Mouse (Mus musculus) embryonic facial prominence, embryonic 12.5 days (tissue): Measurements from ENCODE around the gene Rph3a. TPM values are rescaled to one million over a fixed set of nuclear protein-coding genes. Genes with fewer than 3 reads are reported as not detected.
"Not testable (repeated sequence)": the region's sequence is repeated elsewhere in the genome, so short reads cannot be mapped to it uniquely, and the experiment has no call there.

ENCODE experiments used
- ATAC-seq: fragments of 200-750 bp; cut with Nextera tagmentation; 2 replicates; pipeline ENCODE4 v1.8.0; 2017; ENCODE audit not compliant: insufficient number of reproducible peaks, insufficient read depth, low FRiP score, low TSS enrichment
- H3K27ac ChIP-seq: fragments of 300-500 bp; sonication (generic); 2 replicates; pipeline ENCODE4 v1.5.1; 2016; ENCODE audit warnings: mild to moderate bottlenecking
- H3K27me3 ChIP-seq: fragments of 300-500 bp; sonication (generic); 2 replicates; pipeline ENCODE4 v1.6.1; 2016; ENCODE audit warnings: mild to moderate bottlenecking, moderate library complexity
- H3K36me3 ChIP-seq: fragments of 300-500 bp; sonication (generic); 2 replicates; pipeline ENCODE4 v1.6.1; 2016; ENCODE audit warnings: mild to moderate bottlenecking
- H3K4me1 ChIP-seq: fragments of 300-500 bp; sonication (generic); 2 replicates; pipeline ENCODE4 v1.6.1; 2016
- H3K4me2 ChIP-seq: fragments of 300-500 bp; sonication (generic); replicated peaks from 2 replicates; pipeline ENCODE4 v1.6.1; 2016; ENCODE audit warnings: mild to moderate bottlenecking, moderate library complexity
- H3K4me3 ChIP-seq: fragments of 300-500 bp; sonication (generic); 2 replicates; pipeline ENCODE4 v1.5.1; 2016; ENCODE audit warnings: mild to moderate bottlenecking
- H3K9ac ChIP-seq: fragments of 300-500 bp; sonication (generic); 2 replicates; pipeline ENCODE4 v1.6.1; 2016; ENCODE audit warnings: mild to moderate bottlenecking, moderate library complexity
- H3K9me3 ChIP-seq: fragments of 300-500 bp; sonication (generic); 2 replicates; pipeline ENCODE4 v1.6.1; 2016; ENCODE audit warnings: mild to moderate bottlenecking, moderate library complexity
- whole genome bisulfite sequencing: fragments of 180-500 bp; shearing (Covaris S2); methylation state at CpG from one replicate; pipeline ENCODE4 v1.1.7; 2016; 5-methylcytosine and 5-hydroxymethylcytosine counted together
- polyA plus RNA-seq: library from polyadenylated mRNA; unstranded; fragments of >200 nt; fragmentation: Nextera tagmentation; extraction: Ambion mirVana; gene quantifications from 2 replicates; pipeline ENCODE4 v1.2.1, GENCODE M21; 2016

Gene Rph3a
- polyA plus RNA-seq, 1 experiment from 2014 or later = 0.27 TPM

GRCm38 (mm10) chr5:120938586-120938985 lies 71.3 kb downstream of the Rph3a start:
- H3K9me3 ChIP-seq = no peaks in the 10 kb centered on the region
- ATAC-seq = no peak
- no peak overlapping the region for H3K27ac ChIP-seq
- no peaks in the 10 kb centered on the region for H3K27me3 ChIP-seq
- WGBS = 48% methylated on average over 8 of the region's 8 CpGs
- H3K4me1 ChIP-seq = no peaks in the 10 kb centered on the region
- H3K4me3 ChIP-seq = no peak overlapping the region
- H3K9ac ChIP-seq = no peak overlapping the region
- H3K4me2 ChIP-seq = no peak overlapping the region
- H3K36me3 ChIP-seq = no peaks in the 10 kb centered on the region

GRCm38 (mm10) chr5:120937841-120938240 lies 72.1 kb downstream of the Rph3a start:
- 69% methylated on average over 4 of the region's 4 CpGs for WGBS
- H3K27me3 ChIP-seq = no peaks in the 10 kb centered on the region
- ATAC-seq = peak; percentile 41; the same call in 1 of the 2 replicates

GRCm38 (mm10) chr5:120933966-120934365 lies 75.9 kb downstream of the Rph3a start:
- Histone ChIP-seq H3K9ac (no peak overlapping the region), H3K27ac (no peak overlapping the region), H3K27me3 (no peaks in the 10 kb centered on the region), H3K36me3 (no peaks in the 10 kb centered on the region), H3K4me3 (no peak overlapping the region), H3K9me3 (no peaks in the 10 kb centered on the region), H3K4me2 (no peak overlapping the region), H3K4me1 (no peaks in the 10 kb centered on the region)
- WGBS = 26% methylated on average over 5 of the region's 5 CpGs
- no peak for ATAC-seq

More at GRCm38 (mm10) chr5:120937841-120938240, 72.1 kb downstream of the Rph3a start:
- no peak overlapping the region for H3K27ac ChIP-seq
- no peak overlapping the region for H3K9ac ChIP-seq
- no peak overlapping the region for H3K4me3 ChIP-seq
- no peak overlapping the region for H3K4me2 ChIP-seq
- no peaks in the 10 kb centered on the region for H3K4me1 ChIP-seq
- H3K36me3 ChIP-seq = no peaks in the 10 kb centered on the region
- H3K9me3 ChIP-seq = no peaks in the 10 kb centered on the region

GRCm38 (mm10) chr5:120927036-120927435 lies 82.9 kb downstream of the Rph3a start:
- WGBS = 6% methylated on average over 1 of the region's 1 CpGs

GRCm38 (mm10) chr5:120926311-120926710 lies 83.6 kb downstream of the Rph3a start:
- not testable (repeated sequence) for H3K9me3 ChIP-seq, H3K4me1 ChIP-seq, H3K27me3 ChIP-seq, H3K27ac ChIP-seq, H3K36me3 ChIP-seq, H3K4me3 ChIP-seq, ATAC-seq, H3K4me2 ChIP-seq, H3K9ac ChIP-seq
- 56% methylated on average over 2 of the region's 2 CpGs for WGBS

More at GRCm38 (mm10) chr5:120927036-120927435, 82.9 kb downstream of the Rph3a start:
- no peaks in the 10 kb centered on the region for H3K9me3 ChIP-seq
- H3K27me3 ChIP-seq = no peaks in the 10 kb centered on the region
- H3K9ac ChIP-seq = no peak overlapping the region
- no peak overlapping the region for H3K4me2 ChIP-seq
- H3K27ac ChIP-seq = no peak overlapping the region
- no peaks in the 10 kb centered on the region for H3K36me3 ChIP-seq
- no peaks in the 10 kb centered on the region for H3K4me1 ChIP-seq
- H3K4me3 ChIP-seq = no peak overlapping the region
- ATAC-seq = no peak

GRCm38 (mm10) chr5:120924520-120924919 lies 85.4 kb downstream of the Rph3a start:
- H3K9me3 ChIP-seq, ATAC-seq, H3K4me3 ChIP-seq, H3K9ac ChIP-seq, H3K27ac ChIP-seq, H3K4me1 ChIP-seq, H3K36me3 ChIP-seq, H3K27me3 ChIP-seq, H3K4me2 ChIP-seq: not testable (repeated sequence)
- WGBS = 91% methylated on average over 4 of the region's 4 CpGs

GRCm38 (mm10) chr5:120923969-120924368 lies 85.9 kb downstream of the Rph3a start:
- no peaks in the 10 kb centered on the region for H3K36me3 ChIP-seq
- no peak overlapping the region for H3K9ac ChIP-seq
- H3K4me2 ChIP-seq = no peak overlapping the region
- ATAC-seq = no peak
- no peak overlapping the region for H3K27ac ChIP-seq
- 77% methylated on average over 4 of the region's 4 CpGs for WGBS
- no peaks in the 10 kb centered on the region for H3K27me3 ChIP-seq
- no peak overlapping the region for H3K4me3 ChIP-seq
- H3K4me1 ChIP-seq = no peaks in the 10 kb centered on the region
- no peaks in the 10 kb centered on the region for H3K9me3 ChIP-seq

GRCm38 (mm10) chr5:120920296-120920695 lies 89.6 kb downstream of the Rph3a start:
- Histone ChIP-seq H3K27me3 (no peaks in the 10 kb centered on the region), H3K9ac (no peak overlapping the region), H3K4me1 (no peaks in the 10 kb centered on the region), H3K9me3 (no peaks in the 10 kb centered on the region), H3K27ac (no peak overlapping the region), H3K36me3 (no peaks in the 10 kb centered on the region), H3K4me3 (no peak overlapping the region), H3K4me2 (no peak overlapping the region)
- no peak for ATAC-seq
- 79% methylated on average over 3 of the region's 3 CpGs for WGBS

- not testable (repeated sequence) for H3K27ac ChIP-seq, H3K4me3 ChIP-seq, H3K36me3 ChIP-seq, H3K9ac ChIP-seq, H3K4me2 ChIP-seq, H3K9me3 ChIP-seq, H3K27me3 ChIP-seq, ATAC-seq, H3K4me1 ChIP-seq
- WGBS = 67% methylated on average over 2 of the region's 2 CpGs
These were observed 90.5 kb downstream of the Rph3a start for GRCm38 (mm10) chr5:120919156-120919935.

GRCm38 (mm10) chr5:120914204-120914603 lies 95.7 kb downstream of the Rph3a start, which contains the start of gene Oas1d:
Gene Oas1d, plus strand, starts transcription at chr5:120914536.
- H3K4me3 ChIP-seq, H3K4me2 ChIP-seq, H3K36me3 ChIP-seq, H3K9ac ChIP-seq, H3K27ac ChIP-seq, H3K9me3 ChIP-seq, ATAC-seq, H3K27me3 ChIP-seq, H3K4me1 ChIP-seq: not testable (repeated sequence)
- 50% methylated on average over 8 of the region's 8 CpGs for WGBS

- 42% methylated on average over 7 of the region's 7 CpGs for WGBS
- Histone ChIP-seq H3K27me3 (no peaks in the 10 kb centered on the region), H3K4me2 (no peak overlapping the region), H3K9me3 (no peaks in the 10 kb centered on the region), H3K27ac (no peak overlapping the region), H3K9ac (no peak overlapping the region), H3K4me1 (no peaks in the 10 kb centered on the region), H3K4me3 (no peak overlapping the region), H3K36me3 (no peaks in the 10 kb centered on the region)
- no peak for ATAC-seq
These were observed 101.5 kb downstream of the Rph3a start for GRCm38 (mm10) chr5:120908196-120908920.
